Mouse (Mus musculus) urinary bladder, postnatal 36 days (tissue): ENCODE measurements around the gene Slc26a3.
A peak's percentile ranks its signal among the peaks of the same experiment; 100 is the strongest.

ENCODE experiments used
- DNase-seq, 2 experiments: peaks; one replicate each; pipeline ENCODE4 v3.0.0; 2022; ENCODE audit warnings: low spot score in 2 of 2, mixed read lengths in 1 of 2

The Slc26a3 gene

GRCm38 (mm10) chr12:31390571-31390970 lies at the start of gene Slc26a3:
Gene Slc26a3 (plus strand): TSS chr12:31390871.
- DNase-seq = no peak

DNA sequence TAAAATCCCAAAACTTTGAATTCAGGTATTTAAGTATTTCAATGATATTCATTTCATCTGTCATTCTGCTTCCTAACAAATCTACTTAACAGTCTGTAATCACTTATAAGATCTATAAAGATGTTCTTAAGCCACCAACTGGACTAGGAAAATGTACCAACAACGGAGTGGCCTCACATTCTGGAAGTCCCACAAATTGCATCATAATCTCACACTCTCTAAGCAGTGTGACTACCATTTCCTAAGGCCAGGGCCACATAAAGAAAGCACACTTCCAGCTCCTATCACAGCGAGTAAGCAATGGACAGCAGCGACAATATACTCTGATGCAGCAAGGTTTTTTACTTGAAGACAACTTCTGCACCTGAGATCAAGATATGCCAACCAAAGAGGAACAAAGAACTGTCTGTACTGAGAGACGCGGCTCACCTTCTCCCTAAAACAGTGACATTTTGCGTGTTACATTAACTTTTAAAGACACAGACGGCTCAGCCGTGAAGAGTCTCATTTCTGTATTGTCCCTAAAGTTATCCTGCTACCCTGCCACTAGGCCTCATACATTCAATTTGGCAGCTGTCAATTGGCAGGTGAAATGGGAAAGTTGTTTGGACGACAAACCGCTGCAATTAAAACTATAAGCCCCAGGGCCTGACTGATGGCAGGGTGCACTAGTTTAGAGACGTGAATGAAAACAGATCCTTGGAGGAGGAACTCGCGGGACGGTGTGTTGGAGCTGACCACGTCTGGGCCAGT lies 40.3 kb upstream of the Slc26a3 start:
- DNase-seq = no peak

GRCm38 (mm10) chr12:31350944-31351928 lies 39.4 kb upstream of the Slc26a3 start, which contains the start of gene Dld:
Gene Dld (minus strand): TSS chr12:31351453.
- peak; percentile 95 to 97 for DNase-seq

DNA sequence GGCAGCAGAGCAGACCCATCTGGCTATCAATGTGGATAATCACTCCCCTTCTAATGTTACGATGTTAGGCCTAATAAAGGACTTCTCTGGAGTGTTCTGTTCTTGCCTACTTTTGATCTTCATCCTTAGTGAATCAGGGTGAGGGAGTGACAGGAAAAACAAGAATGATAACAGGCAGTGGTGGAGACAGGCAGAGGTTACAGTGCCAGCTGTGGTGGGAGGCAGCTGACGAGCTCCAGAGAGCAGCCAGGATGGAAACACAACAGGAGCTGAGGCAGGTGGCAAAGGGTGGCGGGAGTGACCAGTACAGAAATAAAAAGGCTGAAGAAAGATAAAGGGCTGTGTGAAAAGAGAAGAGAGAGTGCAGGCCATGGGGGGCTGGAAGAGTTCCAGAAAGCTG lies 24.2 kb upstream of the Slc26a3 start:
- DNase-seq = no peak

- DNase-seq = no peak
Observed at GRCm38 (mm10) chr12:31367721-31368120, 22.9 kb upstream of the Slc26a3 start.

DNA sequence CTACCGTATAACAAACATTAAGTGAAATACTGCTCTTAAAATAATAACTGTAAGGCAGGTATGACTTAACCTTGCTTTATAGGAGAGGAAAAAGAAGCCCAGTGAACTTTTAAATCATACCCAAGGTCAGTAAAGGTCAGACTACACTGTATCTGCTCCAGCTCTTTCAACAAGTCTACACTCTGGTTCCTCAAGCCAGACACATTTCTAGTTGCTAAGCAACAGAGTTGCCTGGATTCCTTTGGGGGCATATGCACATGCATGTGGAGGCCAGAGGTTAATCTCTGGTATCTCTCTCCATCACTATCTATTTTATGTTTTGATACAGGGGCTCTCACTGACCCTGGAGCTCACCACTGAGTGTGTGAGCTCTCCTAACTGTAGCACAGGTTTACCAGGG lies 21.6 kb upstream of the Slc26a3 start:
- DNase-seq = no peak

DNA sequence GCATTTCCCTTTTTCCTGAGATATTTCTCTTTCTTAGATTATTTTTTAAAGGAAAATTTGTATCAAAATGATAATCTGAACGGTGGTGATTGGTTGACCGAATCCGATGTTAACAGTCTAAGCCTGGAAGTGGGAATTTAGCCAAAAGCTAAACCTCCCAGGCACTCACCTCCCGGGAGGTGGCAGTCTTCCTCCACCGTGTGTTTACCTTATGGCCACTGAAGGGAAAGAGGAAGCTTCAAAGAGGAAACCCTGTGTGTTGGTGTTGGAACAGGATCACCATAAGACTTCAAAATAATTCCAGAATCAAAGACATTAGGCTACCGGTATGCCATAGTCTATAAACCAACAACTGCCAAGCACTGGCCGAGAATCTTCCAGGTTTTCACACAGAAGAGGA lies 21.0 kb upstream of the Slc26a3 start:
- DNase-seq = no peak

DNA sequence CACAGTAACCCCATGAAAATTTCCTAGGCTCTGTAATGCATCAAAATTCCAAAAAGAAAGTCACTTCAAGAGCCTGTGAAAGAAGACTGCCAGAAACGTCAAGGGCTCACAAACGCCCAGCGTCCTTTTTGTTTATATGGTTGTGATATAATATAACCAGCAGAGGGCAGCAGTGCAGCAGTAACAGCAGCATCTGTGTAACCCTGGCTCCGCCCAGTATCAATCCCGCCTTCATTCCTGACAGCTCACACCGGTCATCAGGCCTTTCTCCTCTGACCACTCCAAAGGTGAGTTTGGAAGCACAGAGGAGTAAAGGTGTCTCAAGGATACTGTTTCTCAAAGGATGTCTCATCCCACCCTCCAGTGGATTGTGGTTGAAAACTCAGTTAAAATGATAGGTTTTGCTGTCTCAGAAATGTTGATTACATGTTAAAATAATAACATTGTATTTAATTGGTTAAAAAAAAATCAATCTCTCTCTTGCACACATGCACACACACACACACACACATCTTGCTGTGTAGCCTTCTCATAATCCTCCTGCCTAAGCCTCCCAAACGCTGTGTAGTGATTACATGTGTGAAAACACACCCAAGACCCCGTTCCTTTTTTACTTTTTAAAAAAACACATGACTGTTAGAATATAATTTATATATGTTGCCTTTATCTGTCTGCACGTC lies 15.9 kb upstream of the Slc26a3 start:
- DNase-seq = peak; percentile 42 to 69

- DNase-seq = no peak
Observed at GRCm38 (mm10) chr12:31375283-31375615, 15.4 kb upstream of the Slc26a3 start.

DNA sequence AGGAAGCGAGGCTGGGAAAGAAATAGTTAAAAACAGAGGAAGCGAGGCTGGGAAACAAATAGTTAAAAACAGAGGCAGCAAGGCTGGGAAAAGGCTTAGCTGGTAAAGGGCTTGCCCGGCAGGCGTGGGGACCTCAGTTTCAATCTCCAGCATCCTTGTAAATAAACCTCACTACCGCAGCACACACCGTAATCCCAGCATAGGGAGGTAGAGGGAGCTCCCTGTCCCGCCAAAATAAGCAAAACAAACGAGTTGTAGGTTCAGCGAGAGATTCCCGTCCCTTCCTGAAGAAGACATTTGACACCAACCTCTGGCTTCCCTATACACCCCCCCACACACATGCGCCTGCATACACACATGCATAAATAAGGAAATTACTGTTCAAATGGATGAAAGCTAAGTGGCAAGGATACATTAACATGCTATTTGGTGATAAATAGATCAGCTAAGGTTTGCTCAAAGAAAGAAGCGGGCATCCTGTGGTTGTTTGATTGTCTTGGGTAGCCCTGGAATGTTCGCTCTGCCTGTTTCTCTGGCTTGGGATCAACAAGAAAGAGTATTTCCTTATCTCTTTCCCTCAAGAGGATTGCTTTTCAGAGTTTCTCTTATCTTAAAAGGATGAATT lies 14.2 kb upstream of the Slc26a3 start:
- DNase-seq = no peak

DNA sequence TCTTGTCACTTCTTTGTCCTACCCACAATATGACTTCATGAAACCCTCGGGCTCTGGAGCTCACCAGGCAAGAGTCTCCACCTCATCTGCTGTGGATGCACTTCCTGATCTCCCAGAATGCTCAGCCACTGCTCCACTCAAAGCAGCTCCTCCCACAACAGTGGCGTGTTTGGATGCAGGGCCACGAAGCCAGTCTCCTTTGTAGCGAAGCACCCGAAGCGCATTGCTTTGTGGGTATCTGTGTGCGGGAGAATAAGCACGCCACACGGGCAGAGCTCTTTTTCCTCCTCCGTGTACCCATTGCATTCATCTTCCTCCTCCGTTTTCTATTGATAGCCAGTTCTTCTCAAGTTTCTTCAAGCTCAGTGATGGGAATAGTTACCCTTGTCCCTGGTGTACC lies 13.4 kb upstream of the Slc26a3 start:
- no peak for DNase-seq

DNA sequence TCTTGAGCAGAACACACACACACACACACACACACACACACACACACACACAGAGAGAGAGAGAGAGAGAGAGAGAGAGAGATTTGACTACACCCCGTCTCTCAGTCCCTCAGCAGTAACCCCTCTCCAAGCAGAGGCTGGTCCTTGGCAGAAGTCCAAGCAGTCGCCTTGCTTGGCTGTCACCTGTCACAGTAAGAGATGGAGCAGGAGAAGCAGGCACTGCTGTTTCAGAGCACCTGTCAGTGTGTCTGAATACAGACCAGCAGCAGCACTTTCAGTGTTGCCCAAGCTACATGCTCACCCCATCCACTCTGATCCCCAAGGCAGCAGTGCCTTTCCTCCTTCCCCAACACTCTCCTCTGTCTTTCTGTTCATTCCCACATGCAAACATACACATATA lies 9.8 kb upstream of the Slc26a3 start:
- no peak for DNase-seq

DNA sequence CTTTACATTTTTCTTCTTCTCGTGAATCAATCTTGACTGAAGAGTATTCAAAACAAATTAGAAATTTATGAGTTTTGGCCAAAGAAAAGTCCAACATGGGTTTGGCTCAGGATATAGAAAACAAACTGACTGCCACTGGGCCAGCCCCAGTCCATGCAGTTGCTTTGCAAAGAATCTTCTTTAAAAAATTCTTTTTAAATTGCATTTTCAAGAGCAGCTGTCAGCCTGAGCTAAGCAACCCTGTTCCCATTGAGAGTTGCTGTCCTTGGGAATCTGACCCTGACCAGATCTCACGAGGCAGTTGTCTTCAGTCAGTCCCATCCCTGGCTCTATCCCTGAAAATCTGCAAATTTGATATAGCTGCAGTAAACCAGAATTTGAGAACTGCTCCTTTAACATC lies 8.2 kb upstream of the Slc26a3 start:
- no peak for DNase-seq

DNA sequence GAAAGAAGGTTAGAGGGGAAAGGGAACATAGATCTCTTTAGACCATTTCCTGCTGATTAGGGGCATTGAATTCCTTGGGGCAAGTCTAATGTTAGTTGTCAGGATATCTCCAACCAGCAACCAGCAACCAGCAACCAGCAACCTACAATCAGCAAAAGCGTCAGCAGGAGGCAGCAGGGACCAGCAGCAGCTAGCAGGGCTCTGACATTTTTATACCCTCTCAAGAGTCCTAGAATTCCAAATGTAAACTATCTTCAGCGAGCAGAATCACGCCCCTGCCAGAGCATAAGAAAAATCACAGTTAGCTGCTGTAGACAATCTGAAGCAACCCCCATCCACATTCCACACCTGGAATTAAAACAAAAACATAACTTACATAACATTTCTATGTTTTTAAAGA lies 3.4 kb upstream of the Slc26a3 start:
- DNase-seq = no peak

DNA sequence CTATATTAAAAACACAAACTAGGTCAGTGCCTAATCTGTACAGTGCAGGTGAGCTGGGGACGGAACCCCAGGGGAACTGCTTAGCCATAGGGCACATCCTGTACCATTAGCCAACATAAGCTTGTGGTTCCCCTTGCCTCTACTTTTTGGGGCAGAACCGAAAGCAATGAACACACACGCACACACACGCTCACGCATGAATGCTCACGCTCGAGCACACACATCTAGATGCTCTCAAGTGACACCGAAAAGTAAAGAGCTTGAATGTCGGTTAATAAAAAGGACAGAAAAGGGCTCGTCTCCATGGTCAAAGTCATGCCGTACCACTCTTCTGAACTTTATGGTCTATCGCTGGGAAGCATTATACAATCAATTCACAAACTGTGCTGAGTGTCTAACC lies 1.0 kb downstream of the Slc26a3 start:
- no peak for DNase-seq

GRCm38 (mm10) chr12:31395895-31396294 lies 5.2 kb downstream of the Slc26a3 start:
- DNase-seq = no peak

- DNase-seq = no peak
Observed at GRCm38 (mm10) chr12:31397709-31398108, 7.0 kb downstream of the Slc26a3 start.

GRCm38 (mm10) chr12:31400821-31401220 lies 10.2 kb downstream of the Slc26a3 start:
- no peak for DNase-seq

DNA sequence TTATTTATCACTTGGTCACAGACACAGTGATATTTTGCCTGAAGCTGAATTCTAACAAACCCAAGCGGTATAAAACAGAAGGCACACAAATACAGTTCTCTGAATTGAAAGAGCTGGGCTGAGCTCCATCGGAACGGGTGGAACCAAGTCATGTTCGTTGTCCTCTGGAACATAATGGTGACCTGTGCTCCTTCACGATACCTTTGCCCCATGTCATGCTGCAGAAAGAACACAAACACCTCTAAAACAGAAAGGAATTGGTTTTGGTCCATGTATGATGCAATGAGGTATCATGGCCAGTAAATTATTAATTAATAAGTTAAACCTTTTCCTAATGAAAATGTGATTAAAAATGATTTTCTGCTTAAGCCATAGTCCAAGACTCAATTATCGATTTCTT lies 11.3 kb downstream of the Slc26a3 start:
- DNase-seq = no peak

GRCm38 (mm10) chr12:31404575-31405240 lies 14.0 kb downstream of the Slc26a3 start:
- DNase-seq = no peak

DNA sequence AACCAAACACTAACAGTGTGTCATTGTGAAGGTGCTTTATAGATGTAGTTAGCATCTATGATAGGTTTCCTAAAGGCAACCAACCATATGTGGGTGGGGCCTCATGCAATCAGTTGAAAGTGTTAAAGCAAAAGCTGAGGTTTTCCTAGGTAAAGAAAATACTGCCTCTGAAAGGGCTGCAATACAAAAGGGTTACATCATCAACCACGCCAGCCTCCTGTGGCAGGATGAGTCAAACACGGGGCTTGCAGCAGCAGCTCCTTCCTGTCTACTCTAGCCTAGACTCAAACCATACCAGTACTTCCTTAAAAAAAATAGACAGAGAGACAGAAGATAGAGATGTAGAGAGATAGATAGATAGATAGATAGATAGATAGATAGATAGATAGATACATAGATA lies 25.3 kb downstream of the Slc26a3 start:
- DNase-seq = no peak
